Mouse (Mus musculus) liver, adult 2 months (tissue): Measurements from ENCODE around the gene Gpr63.

Experiments
- CTCF ChIP-seq: fragments of 200-500 bp; IDR thresholded peaks from 2 replicates; pipeline ENCODE4 v1.5.1; 2011; ENCODE audit warnings: low read depth, low read length, control low read depth
- POLR2A ChIP-seq: fragments of 200-500 bp; IDR thresholded peaks from 2 replicates; pipeline ENCODE4 v1.6.1; 2011; ENCODE audit warnings: low read length, control low read depth; ENCODE audit not compliant: insufficient read depth; ENCODE audit errors: extremely low read depth

DNA sequence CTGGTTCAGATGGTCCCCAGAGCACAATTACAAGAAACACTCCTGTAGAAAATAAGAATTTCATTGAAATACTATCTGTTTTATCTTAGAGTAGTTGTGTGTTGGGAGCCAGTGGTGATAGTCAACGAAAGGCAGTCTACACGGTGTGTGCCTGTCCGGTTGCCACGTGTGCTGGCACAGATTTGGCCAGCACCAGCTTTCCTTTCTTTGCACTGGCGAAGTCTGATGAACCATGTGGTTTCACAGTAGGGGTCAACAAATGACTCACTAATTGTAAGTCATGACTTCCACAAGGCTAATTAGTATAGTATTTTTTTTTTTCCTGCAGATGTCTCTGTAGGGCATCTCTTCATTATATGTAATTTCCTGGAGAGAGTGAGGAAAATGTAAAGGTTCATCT is 45.6 kb downstream of the Gpr63 start:
- TF ChIP-seq CTCF (no peak), POLR2A (no peak)
